Mouse (Mus musculus): Measurements from ENCODE around the gene Naxd. TPM values are rescaled to one million over a fixed set of nuclear protein-coding genes. Genes with fewer than 3 reads are reported as not detected.

Naxd gene
- polyA plus RNA-seq, 1 experiment = 34.7 TPM

DNA sequence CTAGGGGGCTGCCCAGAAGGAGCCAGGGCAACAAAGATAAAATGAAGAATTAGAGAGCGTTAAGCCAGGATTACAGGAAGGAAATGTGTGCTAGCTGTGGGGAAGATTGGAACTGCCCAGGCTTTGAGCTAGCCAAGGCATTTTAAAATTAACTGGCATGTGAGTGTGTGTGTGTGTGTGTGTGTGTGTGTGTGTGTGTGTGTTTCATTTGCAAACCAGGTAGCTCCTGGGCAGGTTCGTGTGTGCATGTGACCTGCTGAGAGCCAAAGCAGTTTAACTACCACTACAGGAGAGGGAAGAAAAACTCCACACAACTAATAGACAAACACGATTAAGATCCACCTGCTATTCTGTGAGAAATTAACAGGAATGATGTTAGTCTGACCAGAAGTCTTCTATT, 26.0 kb downstream of the Naxd start:
- Histone ChIP-seq H3K27ac (ENCODE audit: insufficient read depth, low read length) (no peak overlapping the region), H3K4me3 (ENCODE audit: low read depth, low read length) (no peak overlapping the region), H3K9ac (ENCODE audit: low read depth, poor library complexity, severe bottlenecking) (no peak overlapping the region), H3K4me1 (ENCODE audit: control insufficient read depth, insufficient read depth, low read length) (no peaks in the 10 kb centered on the region), H3K27me3 (ENCODE audit: control insufficient read depth, insufficient read depth, low read length, poor library complexity, severe bottlenecking) (no peaks in the 10 kb centered on the region), H3K9me3 (replicated peaks; ENCODE audit: control insufficient read depth, insufficient read depth, low read length, poor library complexity, severe bottlenecking) (no peaks in the 10 kb centered on the region), H3K36me3 (ENCODE audit: control insufficient read depth, insufficient read depth, low read length, poor library complexity, severe bottlenecking) (peaks cover 2% of the 10 kb centered on the region; the same call in 1 of the 2 replicates)
- TF ChIP-seq CTCF (IDR thresholded peaks at IDR 0.05; ENCODE audit: low read depth, low read length) = no peak
- TF ChIP-seq EP300 (IDR thresholded peaks at IDR 0.05; ENCODE audit: insufficient read depth, low read depth, low read length) = no peak
- TF ChIP-seq POLR2A (IDR thresholded peaks at IDR 0.05; ENCODE audit: insufficient read depth, low read length) = no peak

DNA sequence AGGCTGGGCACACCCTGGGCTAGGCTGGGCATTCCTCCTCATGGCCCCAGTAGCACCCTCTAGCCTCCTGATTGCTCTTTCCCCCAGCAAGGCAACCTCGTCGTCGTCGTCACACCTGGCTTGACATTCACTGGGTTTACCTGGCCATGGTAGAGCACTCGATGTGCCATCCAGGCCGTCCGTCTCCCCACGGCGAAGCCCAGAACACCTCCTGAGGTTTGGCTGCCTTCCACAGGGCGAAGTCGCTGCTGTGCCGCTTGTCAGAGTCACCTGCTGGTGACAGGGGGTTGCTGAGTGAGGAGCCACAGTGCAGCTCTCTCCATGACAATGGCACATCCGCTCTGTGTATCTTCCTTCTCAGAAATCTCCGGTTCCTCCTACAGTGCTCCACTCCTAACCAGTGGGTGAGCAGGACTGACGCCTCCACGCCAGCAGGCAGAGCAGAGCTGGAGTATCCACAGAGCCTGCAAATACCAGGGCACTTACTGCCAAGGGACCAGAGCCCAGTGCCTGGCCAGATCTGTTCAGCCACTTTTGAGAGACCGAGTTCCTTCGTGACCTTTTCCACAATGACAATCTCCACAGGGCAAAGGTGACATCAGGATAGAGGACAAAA, 33.0 kb downstream of the Naxd start:
- TF ChIP-seq CTCF (IDR thresholded peaks at IDR 0.05; ENCODE audit: low read depth, low read length) (no peak), POLR2A (IDR thresholded peaks at IDR 0.05; ENCODE audit: insufficient read depth, low read length) (no peak), EP300 (IDR thresholded peaks at IDR 0.05; ENCODE audit: insufficient read depth, low read depth, low read length) (no peak)
- H3K4me3 ChIP-seq (ENCODE audit: low read depth, low read length) = no peak overlapping the region
- H3K27me3 ChIP-seq (ENCODE audit: control insufficient read depth, insufficient read depth, low read length, poor library complexity, severe bottlenecking) = no peaks in the 10 kb centered on the region
- H3K27ac ChIP-seq (ENCODE audit: insufficient read depth, low read length) = no peak overlapping the region
- H3K4me1 ChIP-seq (ENCODE audit: control insufficient read depth, insufficient read depth, low read length) = peaks cover 7% of the 10 kb centered on the region
- peaks cover 2% of the 10 kb centered on the region; the same call in 1 of the 2 replicates for H3K36me3 ChIP-seq (ENCODE audit: control insufficient read depth, insufficient read depth, low read length, poor library complexity, severe bottlenecking)
- no peaks in the 10 kb centered on the region for H3K9me3 ChIP-seq (replicated peaks; ENCODE audit: control insufficient read depth, insufficient read depth, low read length, poor library complexity, severe bottlenecking)
- H3K9ac ChIP-seq (ENCODE audit: low read depth, poor library complexity, severe bottlenecking) = no peak overlapping the region

DNA sequence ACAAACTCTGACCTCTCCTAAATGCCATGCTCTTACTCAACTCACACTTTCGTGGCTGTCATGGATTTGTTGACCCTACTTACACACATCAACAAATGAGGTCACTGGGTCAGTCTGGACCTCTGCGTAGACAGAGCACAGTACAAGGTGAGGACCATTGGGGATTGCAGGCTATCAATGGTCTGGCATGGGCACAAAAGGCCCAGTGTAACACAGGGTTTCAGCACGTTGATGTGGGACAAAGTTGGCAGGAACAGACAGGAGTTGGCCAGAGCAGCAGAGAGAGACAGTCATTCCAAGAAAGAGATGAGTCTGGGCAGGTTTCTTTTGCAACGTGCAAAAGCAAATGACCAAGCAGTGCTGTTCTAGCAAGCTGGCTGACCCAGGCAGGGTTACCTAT, 33.5 kb downstream of the Naxd start:
- TF ChIP-seq CTCF (IDR thresholded peaks at IDR 0.05; ENCODE audit: low read depth, low read length) (no peak), EP300 (IDR thresholded peaks at IDR 0.05; ENCODE audit: insufficient read depth, low read depth, low read length) (no peak), POLR2A (IDR thresholded peaks at IDR 0.05; ENCODE audit: insufficient read depth, low read length) (no peak)
- no peaks in the 10 kb centered on the region for H3K9me3 ChIP-seq (replicated peaks; ENCODE audit: control insufficient read depth, insufficient read depth, low read length, poor library complexity, severe bottlenecking)
- H3K4me3 ChIP-seq (ENCODE audit: low read depth, low read length) = no peak overlapping the region
- peaks cover 2% of the 10 kb centered on the region; the same call in 1 of the 2 replicates for H3K36me3 ChIP-seq (ENCODE audit: control insufficient read depth, insufficient read depth, low read length, poor library complexity, severe bottlenecking)
- no peak overlapping the region for H3K9ac ChIP-seq (ENCODE audit: low read depth, poor library complexity, severe bottlenecking)
- peaks cover 7% of the 10 kb centered on the region for H3K4me1 ChIP-seq (ENCODE audit: control insufficient read depth, insufficient read depth, low read length)
- H3K27me3 ChIP-seq (ENCODE audit: control insufficient read depth, insufficient read depth, low read length, poor library complexity, severe bottlenecking) = no peaks in the 10 kb centered on the region
- H3K27ac ChIP-seq (ENCODE audit: insufficient read depth, low read length) = no peak overlapping the region

DNA sequence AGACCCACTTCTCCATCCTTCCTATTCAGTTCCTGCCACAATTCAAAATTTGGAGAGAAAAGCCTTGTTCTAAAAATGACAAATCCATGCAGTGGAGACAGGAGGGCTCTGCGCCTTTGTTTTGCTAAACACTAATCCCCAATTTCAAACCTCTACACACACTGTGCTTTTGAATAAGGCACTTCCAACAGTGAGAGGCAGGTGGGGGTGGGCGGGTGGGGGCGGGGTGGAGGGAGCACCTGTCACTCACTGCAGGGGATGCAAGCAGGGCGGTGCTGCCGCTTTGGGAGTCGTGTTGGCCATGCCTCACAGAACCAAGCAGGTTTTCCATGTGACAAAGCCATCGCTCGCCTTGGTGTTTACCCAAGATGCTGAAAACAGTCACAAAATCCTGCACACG, 37.2 kb downstream of the Naxd start:
- H3K4me3 ChIP-seq (ENCODE audit: low read depth, low read length) = no peak overlapping the region
- H3K9ac ChIP-seq (ENCODE audit: low read depth, poor library complexity, severe bottlenecking) = no peak overlapping the region
- no peak for TF ChIP-seq CTCF (IDR thresholded peaks at IDR 0.05; ENCODE audit: low read depth, low read length)
- TF ChIP-seq POLR2A (IDR thresholded peaks at IDR 0.05; ENCODE audit: insufficient read depth, low read length) = no peak
- no peak for TF ChIP-seq EP300 (IDR thresholded peaks at IDR 0.05; ENCODE audit: insufficient read depth, low read depth, low read length)
- H3K27me3 ChIP-seq (ENCODE audit: control insufficient read depth, insufficient read depth, low read length, poor library complexity, severe bottlenecking) = no peaks in the 10 kb centered on the region
- 0 out of 2 replicates have a peak, but pooled peaks cover 5% of the 10 kb centered on the region for H3K36me3 ChIP-seq (ENCODE audit: control insufficient read depth, insufficient read depth, low read length, poor library complexity, severe bottlenecking)
- H3K4me1 ChIP-seq (ENCODE audit: control insufficient read depth, insufficient read depth, low read length) = peaks cover 7% of the 10 kb centered on the region
- no peaks in the 10 kb centered on the region for H3K9me3 ChIP-seq (replicated peaks; ENCODE audit: control insufficient read depth, insufficient read depth, low read length, poor library complexity, severe bottlenecking)
- no peak overlapping the region for H3K27ac ChIP-seq (ENCODE audit: insufficient read depth, low read length)

DNA sequence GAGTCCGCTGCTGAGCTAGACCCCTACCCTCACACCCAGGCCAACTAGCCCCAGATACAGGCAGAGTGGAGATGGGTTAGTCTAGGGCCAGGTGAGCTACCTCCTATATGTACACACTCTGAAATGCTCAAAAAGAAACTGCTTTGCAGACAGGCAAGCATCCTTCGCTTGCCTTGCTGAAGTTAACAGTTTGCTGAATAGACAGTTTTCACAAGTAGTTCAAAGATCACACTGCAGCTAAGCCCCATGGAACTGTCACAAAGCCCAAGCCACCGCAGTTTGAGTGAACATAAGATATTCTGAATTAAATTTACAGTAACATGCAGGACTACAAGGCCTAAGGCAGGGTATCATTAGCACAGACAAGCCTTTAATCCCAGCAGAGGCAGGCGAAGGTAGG, 41.7 kb downstream of the Naxd start:
- TF ChIP-seq CTCF (IDR thresholded peaks at IDR 0.05; ENCODE audit: low read depth, low read length) = no peak
- no peak for TF ChIP-seq POLR2A (IDR thresholded peaks at IDR 0.05; ENCODE audit: insufficient read depth, low read length)
- no peak for TF ChIP-seq EP300 (IDR thresholded peaks at IDR 0.05; ENCODE audit: insufficient read depth, low read depth, low read length)
- Histone ChIP-seq H3K9ac (ENCODE audit: low read depth, poor library complexity, severe bottlenecking) (no peak overlapping the region), H3K27ac (ENCODE audit: insufficient read depth, low read length) (no peak overlapping the region), H3K9me3 (replicated peaks; ENCODE audit: control insufficient read depth, insufficient read depth, low read length, poor library complexity, severe bottlenecking) (no peaks in the 10 kb centered on the region), H3K4me3 (ENCODE audit: low read depth, low read length) (no peak overlapping the region), H3K27me3 (ENCODE audit: control insufficient read depth, insufficient read depth, low read length, poor library complexity, severe bottlenecking) (no peaks in the 10 kb centered on the region), H3K4me1 (ENCODE audit: control insufficient read depth, insufficient read depth, low read length) (peaks cover 3% of the 10 kb centered on the region), H3K36me3 (ENCODE audit: control insufficient read depth, insufficient read depth, low read length, poor library complexity, severe bottlenecking) (peaks cover 16% of the 10 kb centered on the region)

DNA sequence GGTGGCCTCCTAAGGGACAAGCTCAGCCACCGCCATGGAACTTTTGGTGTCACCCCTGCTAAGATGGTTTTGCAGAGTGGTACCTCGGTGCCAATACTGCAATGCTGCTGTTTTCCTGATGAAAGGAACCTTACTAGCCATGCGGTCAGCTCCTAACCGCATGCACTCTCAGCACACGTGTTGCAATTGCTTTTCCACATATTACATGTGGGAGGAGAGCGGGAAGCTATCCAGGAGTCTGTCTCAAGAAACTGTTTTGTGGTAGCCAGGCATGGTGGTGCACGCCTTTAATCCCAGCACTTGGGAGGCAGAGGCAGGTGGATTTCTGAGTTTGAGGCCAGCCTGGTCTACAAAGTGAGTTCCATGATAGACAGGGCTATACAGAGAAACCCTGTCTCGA, 42.9 kb downstream of the Naxd start:
- Histone ChIP-seq H3K4me1 (ENCODE audit: control insufficient read depth, insufficient read depth, low read length) (no peaks in the 10 kb centered on the region), H3K27ac (ENCODE audit: insufficient read depth, low read length) (no peak overlapping the region), H3K9me3 (replicated peaks; ENCODE audit: control insufficient read depth, insufficient read depth, low read length, poor library complexity, severe bottlenecking) (no peaks in the 10 kb centered on the region), H3K4me3 (ENCODE audit: low read depth, low read length) (no peak overlapping the region), H3K9ac (ENCODE audit: low read depth, poor library complexity, severe bottlenecking) (no peak overlapping the region), H3K27me3 (ENCODE audit: control insufficient read depth, insufficient read depth, low read length, poor library complexity, severe bottlenecking) (no peaks in the 10 kb centered on the region), H3K36me3 (ENCODE audit: control insufficient read depth, insufficient read depth, low read length, poor library complexity, severe bottlenecking) (peaks cover 16% of the 10 kb centered on the region)
- TF ChIP-seq EP300 (IDR thresholded peaks at IDR 0.05; ENCODE audit: insufficient read depth, low read depth, low read length) (no peak), CTCF (IDR thresholded peaks at IDR 0.05; ENCODE audit: low read depth, low read length) (no peak), POLR2A (IDR thresholded peaks at IDR 0.05; ENCODE audit: insufficient read depth, low read length) (no peak)

Data from ES-Bruce4 (cell line).